Mouse (Mus musculus): Measurements from ENCODE around the gene Calcr. TPM values are rescaled to one million over a fixed set of nuclear protein-coding genes. Genes with fewer than 3 reads are reported as not detected.

Calcr gene
- 0.10 TPM for polyA plus RNA-seq (2014; fragmentation: Illumina TruSeq; extraction: RNeasy Lipid Tissue Mini Kit (QIAGEN cat#74804); ENCODE audit: insufficient read depth, low read depth, low replicate concordance)

GRCm38 (mm10) chr6:3764230-3764764 is at the start of gene Calcr:
Calcr (minus strand) TSS chr6:3764714.

Other genes with a start within 250 kb of the Calcr start
- gene Tfpi2, start 224.2 kb upstream of the Calcr start, polyA plus RNA-seq (2014; fragmentation: Illumina TruSeq; extraction: RNeasy Lipid Tissue Mini Kit (QIAGEN cat#74804); ENCODE audit: insufficient read depth, low read depth, low replicate concordance), result 1.7 TPM
- not detected for gene Gngt1, start 229.1 kb upstream of the Calcr start, polyA plus RNA-seq (2014; fragmentation: Illumina TruSeq; extraction: RNeasy Lipid Tissue Mini Kit (QIAGEN cat#74804); ENCODE audit: insufficient read depth, low read depth, low replicate concordance)
- gene Gng11, start 239.2 kb upstream of the Calcr start, polyA plus RNA-seq (2014; fragmentation: Illumina TruSeq; extraction: RNeasy Lipid Tissue Mini Kit (QIAGEN cat#74804); ENCODE audit: insufficient read depth, low read depth, low replicate concordance), result 211 TPM